Mouse (Mus musculus) A20 (cell line): ENCODE data around the gene Hepacam2.
A peak's percentile ranks its signal among the peaks of the same experiment; 100 is the strongest.
"Not testable (repeated sequence)": the region's sequence is repeated elsewhere in the genome, so short reads cannot be mapped to it uniquely, and the experiment has no call there.

Source experiments
- DNase-seq: peaks from one replicate; pipeline ENCODE4 v3.0.0-alpha.2; 2011; ENCODE audit warnings: low read depth, low spot score

Gene Hepacam2

DNA sequence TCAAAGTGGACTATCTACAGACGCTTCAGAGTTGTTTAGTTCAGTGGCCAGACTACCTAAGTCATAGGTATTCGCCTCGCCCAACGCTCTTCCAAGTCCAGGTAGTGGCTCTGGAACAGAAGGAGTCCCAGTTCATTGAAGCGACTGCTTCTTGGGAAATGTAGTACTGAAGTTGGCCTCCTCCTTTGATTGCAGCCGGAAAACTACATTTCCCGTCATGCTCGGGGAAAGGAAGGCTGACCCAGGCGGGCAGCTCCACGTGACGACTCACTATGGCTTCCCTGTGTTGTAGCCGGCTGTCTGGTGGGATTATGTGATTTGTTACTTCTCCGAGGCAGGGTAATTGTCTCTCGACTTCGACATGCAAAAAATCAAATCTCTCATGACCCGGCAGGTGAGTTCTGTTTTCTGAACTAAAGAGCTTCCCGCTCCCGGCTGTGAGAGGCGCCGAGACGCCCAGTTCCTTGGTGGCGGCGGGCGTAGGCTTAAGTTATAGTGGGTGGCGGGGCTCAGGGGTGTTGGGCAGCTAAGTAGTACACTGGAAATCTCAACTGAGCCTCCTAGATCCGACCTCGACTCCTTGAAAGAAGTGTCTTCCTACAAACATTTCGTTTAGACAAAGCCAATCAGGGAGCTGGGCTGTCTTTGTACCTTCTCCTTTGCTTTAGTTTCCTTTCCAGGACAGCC lies at the start of gene Hepacam2, which contains the start of gene Vps50:
Gene Hepacam2 (minus strand): TSS at position 137 of the 687 bp plus-strand sequence.
Gene Vps50 (plus strand): TSS at position 221 of the 687 bp plus-strand sequence.
- peak; percentile 89 for DNase-seq

DNA sequence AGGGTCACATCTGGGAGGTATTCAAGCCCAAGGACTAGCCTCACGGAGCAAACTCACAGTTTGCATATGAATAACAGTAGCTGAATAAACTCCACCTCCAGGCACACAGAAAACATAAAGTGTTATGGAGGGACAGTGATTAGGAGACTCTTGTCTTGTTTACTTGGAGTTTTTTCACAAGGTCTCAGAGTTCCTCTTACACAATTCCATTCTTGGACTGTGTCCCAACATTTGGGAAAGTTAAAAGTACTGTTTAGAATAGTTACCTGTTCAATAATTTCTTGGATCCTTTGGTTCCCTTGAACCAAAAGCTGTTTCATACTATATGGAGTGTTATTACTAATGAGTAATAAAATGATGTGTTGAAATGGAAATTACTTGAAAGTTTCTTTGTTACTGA lies 46.9 kb upstream of the Hepacam2 start:
- DNase-seq: no peak

DNA sequence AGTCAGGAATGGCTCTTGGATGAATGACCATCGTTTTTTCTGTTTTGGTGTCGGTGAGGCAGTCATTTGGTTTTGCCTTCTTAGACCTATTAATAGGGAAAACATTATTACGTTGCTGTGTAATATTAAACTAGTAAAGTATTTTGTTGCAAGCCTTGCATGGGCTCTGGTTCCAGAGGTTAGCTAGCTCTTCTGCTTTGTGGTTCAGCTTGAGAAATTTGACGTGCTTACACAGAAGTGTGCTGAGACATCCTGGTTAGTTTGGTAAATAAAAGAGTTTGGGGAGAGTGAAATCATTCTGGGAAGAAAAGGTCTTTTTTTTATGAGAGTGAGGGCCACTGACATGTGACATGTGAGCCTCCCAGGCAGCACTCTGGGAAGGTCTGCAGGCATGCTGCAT lies 45.8 kb upstream of the Hepacam2 start:
- DNase-seq: no peak

DNA sequence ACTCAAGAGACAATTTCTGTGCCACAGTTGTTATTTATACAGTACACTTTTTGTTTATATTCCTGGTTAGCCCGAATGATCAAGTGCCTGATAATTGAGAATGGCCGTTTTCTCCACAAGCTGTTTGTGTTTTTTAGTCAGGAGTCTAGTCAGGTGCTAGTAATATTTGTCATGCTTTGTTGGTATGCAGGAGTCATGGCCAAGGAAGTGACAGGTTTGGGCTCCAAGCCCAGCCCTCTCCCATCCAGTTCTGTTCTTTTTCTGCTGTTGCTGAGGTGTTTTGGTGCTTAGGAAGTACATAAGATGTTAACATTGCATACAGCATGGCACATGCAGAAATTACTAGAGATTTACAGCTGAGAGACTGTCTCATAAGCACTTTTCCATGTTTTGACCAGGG lies 41.4 kb upstream of the Hepacam2 start:
- DNase-seq: no peak

DNA sequence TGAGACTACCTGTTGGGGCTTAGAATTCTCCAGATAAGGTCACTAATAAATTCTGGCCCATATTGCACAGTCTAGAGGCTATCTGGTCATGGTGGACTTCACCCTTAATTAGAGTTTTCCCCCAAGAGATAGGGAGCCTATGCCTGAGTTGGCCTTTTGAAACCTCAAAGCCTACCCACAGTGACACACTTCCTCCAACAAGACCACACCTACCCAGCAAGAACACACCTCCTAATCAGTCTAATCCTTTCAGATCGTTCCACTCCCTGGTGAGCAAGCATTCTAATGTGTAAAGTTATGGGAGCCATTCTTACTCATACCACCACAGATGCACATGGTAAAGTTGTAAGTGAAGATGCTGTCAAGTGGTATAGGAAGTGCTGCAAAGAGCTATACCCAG lies 38.0 kb upstream of the Hepacam2 start:
- no peak for DNase-seq

DNA sequence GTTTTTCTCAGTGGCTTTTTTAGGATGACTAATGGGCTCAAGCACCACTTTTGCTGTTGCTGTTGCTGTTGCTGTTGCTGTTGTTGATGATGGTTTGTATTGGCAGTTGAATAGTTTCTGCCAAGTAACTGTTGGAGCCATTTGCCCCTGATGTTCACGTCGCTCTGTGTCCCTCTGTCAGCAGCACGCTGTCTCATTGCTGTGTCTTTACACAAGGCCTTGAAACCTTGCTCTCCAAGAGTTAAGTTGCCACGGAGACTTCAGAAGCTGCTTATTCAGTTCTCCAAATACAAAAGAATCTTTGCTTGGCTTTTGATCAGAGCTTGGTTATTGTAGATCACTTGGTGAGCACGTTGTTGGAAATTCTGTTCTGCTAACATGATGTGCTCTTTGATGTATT lies 33.3 kb upstream of the Hepacam2 start:
- DNase-seq: no peak

DNA sequence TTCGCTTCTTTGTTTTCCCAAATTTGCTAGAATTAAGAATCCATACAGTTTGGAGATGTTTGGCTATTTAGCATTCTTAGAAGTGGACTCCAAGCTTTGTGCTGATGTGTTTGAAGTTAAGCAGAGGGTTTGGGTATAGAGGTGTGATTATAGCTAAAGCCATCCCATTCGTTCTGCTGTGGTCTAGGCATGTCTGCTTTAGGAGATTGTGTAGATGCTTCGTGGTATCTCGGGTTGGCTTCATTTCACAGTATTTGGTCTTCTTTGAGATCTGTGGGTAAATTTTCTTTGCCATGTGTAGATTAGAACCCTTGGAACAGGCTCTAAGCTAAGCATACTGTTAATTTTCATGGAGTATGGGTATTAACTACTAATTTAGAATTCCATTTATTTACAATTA lies 30.1 kb upstream of the Hepacam2 start:
- no peak for DNase-seq

DNA sequence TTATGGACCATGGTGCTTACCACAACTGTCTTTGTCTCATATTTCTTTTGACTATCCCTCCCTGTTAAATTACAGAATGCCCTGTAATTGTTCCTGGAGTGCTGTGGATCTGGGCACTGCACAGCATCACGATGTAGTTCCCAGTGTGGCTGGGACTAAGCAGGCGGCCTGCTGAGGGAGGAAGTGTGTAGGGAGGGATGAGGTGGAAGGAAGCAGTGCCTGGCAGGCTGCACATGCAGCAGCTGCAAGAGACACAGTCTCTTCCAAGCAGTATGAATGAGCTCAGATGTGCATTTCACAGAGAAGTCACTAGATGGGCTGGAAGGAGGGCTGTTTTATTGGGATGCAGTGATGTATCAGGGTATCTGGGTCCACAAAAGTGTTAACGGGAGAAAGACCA lies 14.5 kb upstream of the Hepacam2 start:
- no peak for DNase-seq

DNA sequence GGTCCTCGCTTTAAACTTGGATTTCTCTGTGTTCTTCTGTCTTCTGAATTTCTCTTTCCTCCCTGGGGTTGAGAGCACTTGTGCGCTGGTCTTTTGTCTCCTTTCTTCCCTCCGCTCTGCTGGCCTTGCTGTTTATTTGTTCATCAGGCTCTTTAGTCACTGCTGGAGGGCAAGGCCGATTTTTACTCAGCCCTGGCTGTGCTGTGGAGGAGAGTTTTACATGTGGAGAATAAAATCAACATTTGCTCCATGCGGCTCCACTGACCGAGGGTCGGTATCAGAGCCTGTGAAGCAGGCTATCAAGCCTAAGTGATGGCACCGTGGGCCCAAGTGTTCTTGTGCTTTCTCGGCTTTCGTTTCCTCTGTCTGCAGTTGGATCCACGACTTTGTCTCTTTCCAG lies 13.5 kb upstream of the Hepacam2 start:
- DNase-seq: no peak

DNA sequence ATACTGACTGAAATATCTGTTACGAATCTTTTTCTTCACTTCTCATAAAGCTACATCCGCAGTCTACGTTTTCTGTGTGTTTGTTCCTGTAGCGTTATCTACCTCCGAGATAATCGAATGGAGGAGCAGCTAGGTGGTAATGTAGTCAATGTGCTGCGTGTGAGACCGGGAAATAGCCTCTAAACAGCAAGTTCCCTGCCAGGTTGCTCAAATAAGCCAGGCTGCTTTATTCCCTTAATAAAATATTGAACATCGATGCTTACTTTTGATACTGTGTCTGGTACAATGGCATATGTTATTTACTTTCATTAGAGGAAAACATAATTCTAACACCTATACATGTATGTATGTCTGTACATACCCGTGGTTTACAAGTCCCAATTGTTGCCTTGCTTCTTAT lies 13.0 kb upstream of the Hepacam2 start:
- DNase-seq: no peak

DNA sequence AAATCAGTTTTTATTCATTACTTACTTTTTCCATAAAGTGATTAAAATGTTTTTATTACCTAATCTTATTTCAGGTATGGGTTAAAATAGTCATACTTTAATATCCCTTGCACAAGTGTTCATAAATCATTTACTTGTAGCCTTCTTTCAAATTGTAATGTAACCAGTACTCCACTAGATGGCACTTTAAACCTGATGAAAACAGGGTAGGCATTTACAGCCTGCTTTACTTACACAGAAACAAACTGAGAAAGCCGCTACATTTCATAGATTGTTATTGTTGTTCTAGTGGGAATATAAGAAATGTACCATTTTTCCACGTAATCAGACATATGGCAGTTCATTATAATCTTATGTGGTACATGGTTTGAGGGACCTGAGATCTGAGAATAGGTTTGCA lies 11.7 kb upstream of the Hepacam2 start:
- peak; percentile 64 for DNase-seq

DNA sequence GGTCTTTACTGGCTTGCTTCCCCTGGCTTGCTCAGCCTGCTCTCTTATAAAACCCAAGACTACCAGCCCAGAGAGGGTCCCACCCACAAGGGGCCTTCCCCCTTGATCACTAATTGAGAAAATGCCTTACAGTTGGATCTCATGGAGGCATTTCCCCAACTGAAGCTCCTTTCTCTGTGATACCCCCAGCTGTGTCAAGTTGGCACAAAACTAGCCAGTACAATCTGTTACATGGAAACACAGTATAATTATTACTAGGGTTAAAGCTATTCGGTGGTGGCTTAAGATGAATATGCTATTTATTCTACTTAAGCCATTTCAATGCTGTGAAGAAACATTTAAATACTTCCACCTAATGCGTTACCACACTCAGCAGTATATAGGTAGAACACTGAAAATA lies 10.1 kb upstream of the Hepacam2 start:
- DNase-seq: not testable (repeated sequence)

DNA sequence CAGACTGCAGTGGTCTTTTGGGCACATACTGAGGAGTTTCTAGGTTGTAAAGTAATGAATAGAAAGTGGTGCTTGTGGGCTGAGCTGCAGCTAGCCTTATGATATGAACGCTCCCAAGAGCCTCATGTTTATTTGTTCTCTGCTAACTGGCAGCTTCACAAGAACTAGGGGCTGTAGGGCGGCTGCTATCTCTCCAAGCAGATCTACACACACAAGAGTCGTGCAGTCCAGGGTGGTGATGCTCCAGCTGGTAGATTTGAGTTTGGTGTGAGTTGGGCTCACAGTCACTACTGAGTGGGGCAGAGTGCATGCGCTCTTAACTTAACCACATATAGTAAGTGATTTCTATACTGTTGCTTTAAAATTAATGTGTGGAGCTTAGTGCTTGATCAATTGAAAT lies 9.0 kb upstream of the Hepacam2 start:
- DNase-seq: no peak

DNA sequence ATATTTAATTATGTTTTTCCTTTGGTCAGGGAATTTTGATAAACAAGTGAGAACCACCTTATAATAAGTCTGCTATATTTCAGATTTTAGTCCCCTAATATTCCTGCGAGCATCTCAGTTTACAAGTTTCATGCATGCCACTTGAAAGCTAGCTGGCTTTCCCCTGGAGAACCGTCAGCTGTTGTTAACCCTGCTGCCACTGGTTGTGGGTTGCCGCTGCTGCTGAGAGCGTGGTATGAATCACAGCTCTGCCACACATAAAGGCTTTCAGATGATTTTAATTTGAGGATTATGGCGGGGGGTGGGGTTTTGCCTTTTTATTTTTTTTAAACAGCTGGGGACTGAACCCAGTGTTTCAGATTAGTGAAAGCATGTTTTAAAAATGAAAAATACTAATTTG lies 7.2 kb upstream of the Hepacam2 start:
- peak; percentile 66 for DNase-seq

DNA sequence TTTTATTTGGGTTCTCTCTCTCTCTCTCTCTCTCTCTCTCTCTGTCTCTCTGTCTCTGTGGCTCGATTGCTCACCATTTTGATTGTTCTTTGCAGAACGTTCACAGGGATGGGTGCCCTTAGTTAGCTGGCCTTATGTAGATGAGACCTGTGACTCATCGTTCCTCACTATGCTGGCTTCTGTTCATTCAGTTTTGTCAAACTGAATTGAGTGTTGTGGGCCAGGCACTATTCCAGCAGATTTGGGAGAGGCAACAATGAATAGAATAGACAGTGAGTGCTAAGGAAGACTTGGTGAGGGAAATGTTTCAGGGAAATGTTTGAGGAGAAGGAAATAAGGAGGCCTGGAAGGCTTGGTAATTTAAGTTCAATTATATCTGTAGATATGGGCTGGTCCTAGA lies 2.2 kb upstream of the Hepacam2 start:
- no peak for DNase-seq

DNA sequence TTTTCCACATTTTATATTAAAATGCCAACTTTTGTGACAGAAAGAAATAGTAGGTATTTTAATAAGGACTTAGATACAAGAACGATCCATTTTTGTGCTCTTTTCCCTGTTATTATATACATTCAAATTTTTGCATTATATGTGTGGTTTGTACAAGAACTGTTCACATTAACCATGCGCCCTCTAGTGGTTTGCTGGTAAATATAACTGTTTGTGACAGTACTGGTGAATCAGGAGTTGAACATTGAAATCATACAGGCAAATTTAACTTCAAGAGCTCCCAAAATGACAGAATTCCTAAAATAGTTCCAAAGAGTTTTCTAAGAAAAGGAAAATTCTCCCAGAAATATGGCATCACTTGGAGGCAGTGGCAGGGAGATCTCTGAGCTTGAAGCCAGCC lies 1.9 kb downstream of the Hepacam2 start:
- DNase-seq: peak; percentile 60

DNA sequence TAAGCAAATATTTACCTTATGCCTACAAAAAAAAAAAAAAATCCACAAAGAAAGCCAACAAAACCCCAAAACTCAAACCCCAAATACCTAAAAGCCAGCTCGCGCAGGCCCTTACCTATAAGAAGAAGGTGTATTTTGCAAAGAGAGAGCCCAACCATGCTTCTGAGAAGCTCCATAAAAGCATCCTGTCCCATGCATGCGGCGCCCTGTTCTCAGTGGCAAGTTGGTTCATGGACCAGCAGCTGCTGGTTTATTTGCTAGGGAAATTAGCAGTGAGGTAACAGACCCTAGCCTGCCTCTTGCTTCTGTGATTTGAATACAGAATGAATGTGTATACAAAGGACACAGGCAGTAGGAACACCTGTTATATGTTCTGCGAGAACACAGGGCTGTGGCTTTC lies 3.8 kb downstream of the Hepacam2 start:
- DNase-seq: peak; percentile 39

DNA sequence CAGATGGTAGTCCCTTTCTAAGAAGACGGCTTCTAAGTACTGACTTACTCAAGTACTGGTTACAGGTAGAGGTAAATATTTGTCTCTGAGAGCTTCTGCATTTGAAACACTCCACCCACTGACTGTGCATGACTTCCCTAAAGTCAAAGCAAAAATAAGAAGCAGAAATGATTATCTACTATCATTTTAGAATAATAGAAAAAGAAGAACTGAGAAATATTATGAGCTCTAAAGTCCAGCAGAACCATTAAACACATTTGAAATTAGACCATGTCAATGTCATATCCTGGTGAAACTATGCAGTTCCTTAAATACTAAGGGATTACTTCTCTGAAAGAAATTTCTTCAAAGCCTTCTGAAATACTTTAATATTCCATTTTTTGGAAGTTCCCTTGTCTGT lies 10.7 kb downstream of the Hepacam2 start:
- DNase-seq: peak; percentile 35

DNA sequence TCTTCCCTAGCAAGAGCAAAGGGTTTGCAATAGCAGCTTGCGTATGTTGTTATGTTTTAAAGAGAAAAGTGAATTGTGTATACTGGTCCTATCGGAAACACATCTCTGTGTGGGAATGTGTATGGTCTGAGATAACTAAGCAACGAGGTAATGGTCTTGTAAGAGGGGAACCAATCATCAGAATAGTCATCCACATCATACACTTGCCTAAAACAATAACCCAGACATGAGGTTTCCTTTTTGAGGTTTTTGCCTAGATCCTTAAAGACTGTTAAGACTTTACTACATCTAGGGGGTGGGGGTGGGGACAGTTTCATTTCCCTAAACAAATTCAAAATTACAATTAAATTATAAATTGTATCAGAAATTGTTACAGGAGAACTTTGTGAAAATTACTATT lies 13.0 kb downstream of the Hepacam2 start:
- no peak for DNase-seq

DNA sequence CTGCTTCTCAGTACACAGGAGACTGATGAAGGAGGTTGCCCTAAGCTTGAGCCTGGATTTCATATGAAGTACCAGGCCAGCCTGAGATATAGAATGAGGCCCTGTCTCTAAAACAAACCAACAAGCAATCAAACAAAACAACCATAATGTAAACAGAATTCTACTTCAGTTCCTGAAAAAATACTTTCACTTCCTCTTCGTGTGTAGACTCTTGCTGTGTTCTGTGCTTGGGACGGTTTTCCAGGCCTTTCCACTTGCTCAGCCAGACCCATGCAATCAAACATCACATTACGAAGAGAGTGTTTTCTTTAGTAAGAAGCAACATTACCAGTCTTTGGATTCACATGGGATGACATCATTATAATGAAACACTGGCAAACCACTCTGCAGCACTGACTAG lies 16.4 kb downstream of the Hepacam2 start:
- peak; percentile 59 for DNase-seq

DNA sequence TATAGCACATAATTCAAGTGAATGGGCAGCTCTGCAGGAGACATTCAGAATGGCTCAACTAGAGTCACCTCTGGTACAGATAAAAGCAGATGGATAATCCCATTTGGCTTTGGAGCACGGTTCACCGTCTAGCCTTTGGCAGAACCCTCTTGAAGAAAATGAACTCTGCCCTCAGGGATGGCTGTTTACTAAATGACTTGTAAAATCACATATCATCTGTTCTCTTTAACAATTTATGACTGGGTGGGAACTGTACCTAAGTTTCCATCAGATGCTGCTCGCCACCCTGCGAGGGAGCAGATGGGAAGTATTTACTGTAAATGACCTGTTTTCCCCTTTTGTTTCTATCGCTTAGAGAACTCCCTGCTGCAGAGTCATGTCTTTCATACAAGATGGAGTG lies 18.2 kb downstream of the Hepacam2 start:
- DNase-seq: no peak

DNA sequence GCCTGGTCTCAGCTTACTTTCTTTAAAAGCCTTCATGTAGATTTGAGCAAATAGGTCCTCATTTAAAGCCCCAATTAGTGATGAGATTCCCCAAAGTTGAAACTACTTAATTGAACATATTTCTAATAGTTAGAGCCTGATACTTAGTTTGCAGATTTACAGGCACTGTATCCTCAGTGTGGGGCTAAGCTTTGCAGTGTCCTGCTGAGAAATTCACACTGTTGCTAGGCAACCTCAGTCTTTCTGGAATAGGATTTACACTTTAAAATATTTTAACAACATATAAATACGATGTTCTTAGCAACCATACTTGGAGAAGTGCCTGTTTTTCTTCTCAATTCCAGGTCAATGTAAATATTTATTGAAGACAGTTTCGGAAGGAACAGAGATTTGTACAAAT lies 21.8 kb downstream of the Hepacam2 start:
- no peak for DNase-seq

DNA sequence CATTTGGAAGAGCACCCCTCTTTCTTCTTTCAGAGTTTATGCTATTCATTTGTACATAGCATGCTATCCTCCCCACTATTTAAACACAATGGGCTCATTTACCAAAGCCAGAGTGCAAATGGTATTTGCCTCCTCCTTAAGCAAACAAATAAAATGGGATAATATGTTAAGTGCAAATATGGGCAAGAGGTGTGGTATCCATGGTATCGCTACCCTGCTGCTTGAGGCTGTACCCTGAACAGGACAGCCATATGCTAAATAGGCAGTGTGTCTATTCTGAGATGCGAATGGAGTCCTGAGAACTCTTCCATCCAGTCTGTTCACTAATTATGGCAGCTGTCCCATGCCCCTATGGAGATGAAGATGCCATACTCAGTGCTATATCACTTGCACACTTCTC lies 27.4 kb downstream of the Hepacam2 start:
- DNase-seq: no peak

DNA sequence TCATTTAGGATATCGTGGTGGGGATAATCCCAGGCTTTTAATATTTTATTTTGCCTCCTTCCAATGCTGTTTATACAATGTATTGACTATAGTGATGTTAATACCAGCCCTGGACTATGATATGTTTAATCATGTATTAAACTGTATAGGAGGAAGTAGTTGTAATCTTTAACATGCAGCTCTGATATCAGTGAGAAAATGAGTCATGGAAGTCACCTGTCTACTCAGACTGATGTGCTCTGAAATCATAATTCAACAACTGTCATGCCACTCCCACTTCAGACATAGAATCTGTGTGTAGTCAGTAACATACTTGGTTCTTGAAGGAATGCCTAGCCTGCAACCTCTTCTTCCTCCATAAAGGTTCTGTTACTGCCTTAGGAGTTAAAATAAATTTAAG lies 29.5 kb downstream of the Hepacam2 start:
- no peak for DNase-seq
